Mouse (Mus musculus) neural tube, postnatal 0 days (tissue): ENCODE measurements around the gene Skil. TPM values are rescaled to one million over a fixed set of nuclear protein-coding genes. Genes with fewer than 3 reads are reported as not detected.

Experiments
- polyA plus RNA-seq: library from polyadenylated mRNA; unstranded; fragments of >200 nt; fragmentation: Nextera tagmentation; extraction: Ambion mirVana; gene quantifications from 2 replicates; pipeline ENCODE4 v1.2.1, GENCODE M21; 2015

The Skil gene
- 21.1 and 24.1 TPM in 2 replicates for polyA plus RNA-seq

DNA sequence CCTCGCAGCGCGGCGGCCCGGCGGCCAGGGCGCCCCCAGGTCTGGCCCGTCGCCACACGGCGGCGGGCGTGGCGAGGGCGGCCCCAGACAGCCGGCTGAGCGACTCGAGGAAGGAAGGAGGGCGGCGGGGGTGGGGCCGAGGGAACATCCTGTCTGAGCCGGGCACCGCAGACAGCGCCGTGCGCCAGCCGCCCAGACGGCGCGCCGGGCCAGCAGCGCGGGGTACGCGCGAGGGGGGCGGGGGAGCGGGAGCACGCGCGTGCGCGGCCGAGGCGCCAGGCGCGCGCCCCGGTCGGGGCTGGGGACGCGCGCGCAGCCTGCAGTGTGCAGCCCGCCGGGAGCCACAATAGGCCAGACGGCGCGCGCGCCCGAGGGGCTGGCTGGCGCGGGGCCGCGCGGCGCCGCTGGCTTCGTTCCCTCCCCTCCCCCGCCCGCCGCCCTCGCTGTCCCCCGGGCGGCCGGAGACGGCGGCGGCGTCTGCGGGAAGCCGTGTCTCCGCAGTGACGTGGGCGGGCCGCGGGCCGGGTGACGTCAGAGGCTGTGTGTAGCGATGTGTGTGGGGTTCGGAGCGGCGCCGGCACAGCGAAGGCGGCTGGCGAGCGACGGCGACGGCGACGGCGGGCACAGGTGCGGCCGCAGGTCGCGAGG lies at the start of gene Skil:
TSS of gene Skil (plus strand) at position 528 of the 648 bp plus-strand sequence.

DNA sequence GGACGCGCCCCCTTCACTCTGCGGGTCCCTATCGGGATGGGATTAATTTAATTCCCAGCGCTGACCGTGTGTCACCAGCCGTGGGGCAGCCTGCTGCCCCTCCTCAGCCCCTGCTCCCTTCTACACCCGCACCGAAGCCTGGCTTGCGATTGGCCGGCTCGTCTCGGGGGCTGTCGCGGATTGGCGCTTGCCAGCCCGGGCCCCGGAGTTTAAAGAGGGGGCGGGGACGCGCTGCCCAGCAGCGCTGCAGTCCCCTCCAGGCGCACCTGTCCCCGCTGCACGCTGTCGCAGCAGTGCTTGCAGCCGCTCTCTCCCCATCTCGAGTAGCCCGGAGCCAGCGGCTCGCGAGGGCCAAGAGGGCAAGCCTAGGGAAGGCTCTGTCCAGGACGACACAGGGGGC lies 54.8 kb downstream of the Skil start, which contains the start of gene Cldn11:
TSS of gene Cldn11 (plus strand) at position 215 of the 400 bp plus-strand sequence.

Other genes starting within 250 kb of the Skil start
- gene Gpr160, start 239.1 kb upstream of the Skil start, polyA plus RNA-seq = 2.3 and 2.6 TPM in 2 replicates
- gene Phc3, start 125.6 kb upstream of the Skil start, polyA plus RNA-seq = 7.9 and 9.3 TPM in 2 replicates
- gene Prkci, start 99.3 kb upstream of the Skil start, polyA plus RNA-seq = 23.0 TPM in 2 replicates
- 49.5 and 102 TPM in 2 replicates for gene Cldn11, start 54.9 kb downstream of the Skil start, polyA plus RNA-seq
- 13.6 and 13.9 TPM in 2 replicates for gene Slc7a14, start 215.3 kb downstream of the Skil start, polyA plus RNA-seq